Mouse (Mus musculus): ENCODE results near the gene Stau1.

DNA sequence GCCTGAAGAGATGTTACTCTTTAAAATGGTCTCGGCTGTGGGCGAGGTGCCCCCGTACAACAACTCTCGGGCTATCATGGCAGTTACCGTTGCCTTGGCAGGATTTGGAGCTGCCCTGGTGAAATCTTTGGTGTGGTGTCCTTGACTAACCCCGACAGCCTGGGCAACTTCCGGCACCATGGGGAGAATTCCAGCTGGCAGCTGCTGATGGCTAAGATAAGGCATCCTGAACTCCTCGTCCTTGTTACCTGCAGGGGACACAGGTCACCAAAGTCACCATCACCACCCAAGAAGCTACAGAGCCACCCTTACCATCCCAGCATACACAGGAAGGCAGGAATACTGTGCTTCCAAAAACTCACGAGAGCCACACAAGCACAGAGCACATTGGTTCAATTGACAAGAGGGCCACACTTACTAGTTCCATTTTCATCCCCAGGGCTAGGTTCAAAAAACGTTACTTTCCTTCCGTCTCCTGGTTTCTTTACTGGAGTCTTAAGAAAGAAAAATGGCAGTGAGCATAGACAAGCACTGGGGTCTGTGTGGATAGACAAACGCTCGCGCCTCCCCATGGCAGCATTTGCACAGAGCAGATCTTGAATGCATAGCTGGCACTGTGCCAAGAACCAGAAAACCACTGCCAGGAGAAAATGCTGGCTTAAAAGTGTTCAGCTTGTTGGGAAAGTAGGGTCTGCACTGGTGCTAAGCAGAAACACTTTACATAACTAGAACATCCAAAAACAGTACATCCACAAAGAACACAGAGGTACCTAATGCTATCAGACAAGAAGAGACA is 45.0 kb downstream of the Stau1 start:
- no peak for TF ChIP-seq CTCF (IDR thresholded peaks at IDR 0.05)
- TF ChIP-seq POLR2A (IDR thresholded peaks at IDR 0.05; ENCODE audit: insufficient read depth, low read depth, low read length) = no peak
